Mouse (Mus musculus) liver, embryonic 16.5 days (tissue): ENCODE measurements at regions not wholly inside any gene's neighbourhood (a gene's known extent, or its start where the extent isn't known, plus 50 kb on each side); places are given as distances from the start of the nearest gene placed in this dataset.
"Not testable (repeated sequence)": the region's sequence is repeated elsewhere in the genome, so short reads cannot be mapped to it uniquely, and the experiment has no call there.

Source experiments
- ATAC-seq: fragments of 200-750 bp; cut with Nextera tagmentation; 2 replicates; pipeline ENCODE4 v1.8.0; 2017; ENCODE audit warnings: low read depth, mild to moderate bottlenecking, moderate number of reproducible peaks, moderate library complexity
- H3K27ac ChIP-seq: fragments of 300-500 bp; sonication (generic); 2 replicates; pipeline ENCODE4 v1.5.1; 2014; ENCODE audit warnings: mild to moderate bottlenecking, low read length
- H3K27me3 ChIP-seq: fragments of 300-500 bp; sonication (generic); 2 replicates; pipeline ENCODE4 v1.6.1; 2014; ENCODE audit warnings: low read depth, low read length, mixed read lengths; ENCODE audit not compliant: control insufficient read depth, insufficient read depth
- H3K36me3 ChIP-seq: fragments of 300-500 bp; sonication (generic); 2 replicates; pipeline ENCODE4 v1.6.1; 2014; ENCODE audit warnings: mild to moderate bottlenecking; ENCODE audit not compliant: control insufficient read depth, insufficient read depth
- H3K4me1 ChIP-seq: fragments of 300-500 bp; sonication (generic); 2 replicates; pipeline ENCODE4 v1.6.1; 2014; ENCODE audit warnings: low read depth, low read length, mixed read lengths; ENCODE audit not compliant: control insufficient read depth
- H3K4me2 ChIP-seq: fragments of 300-500 bp; sonication (generic); 2 replicates; pipeline ENCODE4 v1.6.1; 2014; ENCODE audit warnings: low read depth, low read length, mixed read lengths
- H3K4me3 ChIP-seq: fragments of 300-500 bp; sonication (generic); 2 replicates; pipeline ENCODE4 v1.5.1; 2014; ENCODE audit warnings: low read depth, mild to moderate bottlenecking, low read length
- H3K9ac ChIP-seq: fragments of 300-500 bp; sonication (generic); 2 replicates; pipeline ENCODE4 v1.6.1; 2014; ENCODE audit warnings: low read depth, low read length
- H3K9me3 ChIP-seq: fragments of 300-500 bp; sonication (generic); replicated peaks from 2 replicates; pipeline ENCODE4 v1.6.1; 2016; ENCODE audit warnings: low read length; ENCODE audit not compliant: control insufficient read depth
- WGBS: fragments of 180-500 bp; shearing (Covaris S2); extraction: QIAGEN DNeasy Blood & Tissue Kit; methylation state at CpG from one replicate; pipeline ENCODE4 v1.1.7; 2014; ENCODE audit not compliant: insufficient replicate concordance; 5-methylcytosine and 5-hydroxymethylcytosine counted together

GRCm38 (mm10) chr13:115825191-115825590 lies 484.3 kb downstream of the Isl1 start:
- H3K27me3 ChIP-seq = no peaks in the 10 kb centered on the region
- no peak overlapping the region for H3K9ac ChIP-seq
- no peak overlapping the region for H3K27ac ChIP-seq
- no peak for ATAC-seq
- H3K4me3 ChIP-seq = no peak overlapping the region
- H3K36me3 ChIP-seq = no peaks in the 10 kb centered on the region
- 58% methylated on average over 6 of the region's 6 CpGs for WGBS
- H3K4me1 ChIP-seq = no peaks in the 10 kb centered on the region
- no peaks in the 10 kb centered on the region for H3K9me3 ChIP-seq
- H3K4me2 ChIP-seq = no peak overlapping the region

DNA sequence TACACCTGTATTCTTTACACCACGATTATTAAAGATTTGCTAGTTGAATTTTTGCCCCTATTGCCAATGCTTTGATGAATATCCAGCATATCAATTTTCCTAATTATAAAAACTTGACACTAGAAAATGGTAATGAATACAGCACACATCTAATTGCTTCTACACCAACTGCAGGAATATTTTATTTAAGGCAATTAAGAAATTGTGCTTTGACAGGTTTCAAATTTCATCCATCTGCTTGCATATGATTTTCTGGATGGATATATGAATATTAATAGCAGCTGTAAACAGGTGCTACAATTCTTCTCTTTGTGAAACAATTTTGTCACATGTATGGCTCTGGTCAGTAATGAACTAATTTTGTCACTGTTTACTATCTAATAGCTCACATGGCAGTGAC lies 487.0 kb downstream of the Isl1 start:
- H3K4me2 ChIP-seq = no peak overlapping the region
- H3K9ac ChIP-seq = no peak overlapping the region
- WGBS = 40% methylated on average over 1 of the region's 1 CpGs
- H3K9me3 ChIP-seq = no peaks in the 10 kb centered on the region
- H3K36me3 ChIP-seq = no peaks in the 10 kb centered on the region
- ATAC-seq = no peak
- no peaks in the 10 kb centered on the region for H3K27me3 ChIP-seq
- no peaks in the 10 kb centered on the region for H3K4me1 ChIP-seq
- no peak overlapping the region for H3K4me3 ChIP-seq
- no peak overlapping the region for H3K27ac ChIP-seq

DNA sequence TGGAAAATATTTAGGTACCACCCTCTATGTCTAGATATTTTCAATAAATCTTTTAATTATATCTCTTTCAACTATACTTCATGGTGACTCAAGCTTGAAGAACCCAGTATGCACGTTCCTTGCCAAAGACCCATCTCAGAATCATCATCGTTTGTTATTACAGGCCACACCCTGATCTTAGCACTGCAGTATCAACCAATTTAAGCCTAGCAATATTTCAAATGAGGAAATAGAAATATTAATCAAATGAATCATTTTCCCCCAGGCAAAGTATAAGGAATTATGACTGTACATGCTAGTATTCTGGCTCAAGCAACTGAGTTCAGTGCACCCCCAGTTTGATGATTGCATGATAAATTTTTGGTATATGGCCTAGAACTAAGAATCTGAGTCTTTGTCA lies 495.3 kb downstream of the Isl1 start:
- no peak for ATAC-seq
- 62% methylated on average over 2 of the region's 2 CpGs for WGBS
- no peak overlapping the region for H3K27ac ChIP-seq

GRCm38 (mm10) chr13:115799294-115799693 lies 510.2 kb downstream of the Isl1 start:
- Histone ChIP-seq H3K27me3 (no peaks in the 10 kb centered on the region), H3K4me3 (no peak overlapping the region), H3K27ac (no peak overlapping the region), H3K9me3 (no peaks in the 10 kb centered on the region), H3K4me2 (no peak overlapping the region), H3K9ac (no peak overlapping the region), H3K36me3 (no peaks in the 10 kb centered on the region), H3K4me1 (no peaks in the 10 kb centered on the region)
- no peak for ATAC-seq
- 43% methylated on average over 2 of the region's 2 CpGs for WGBS

More for the DNA sequence above, 495.3 kb downstream of the Isl1 start:
- Histone ChIP-seq H3K4me1 (no peaks in the 10 kb centered on the region), H3K36me3 (no peaks in the 10 kb centered on the region), H3K9me3 (no peaks in the 10 kb centered on the region), H3K4me3 (no peak overlapping the region), H3K4me2 (no peak overlapping the region), H3K27me3 (no peaks in the 10 kb centered on the region), H3K9ac (no peak overlapping the region)

- ATAC-seq = no peak
- no peak overlapping the region for H3K27ac ChIP-seq
- no peaks in the 10 kb centered on the region for H3K27me3 ChIP-seq
- no peaks in the 10 kb centered on the region for H3K4me1 ChIP-seq
- WGBS = 65% methylated on average over 7 of the region's 7 CpGs
- H3K4me3 ChIP-seq = no peak overlapping the region
- H3K36me3 ChIP-seq = no peaks in the 10 kb centered on the region
- H3K9ac ChIP-seq = no peak overlapping the region
- H3K4me2 ChIP-seq = no peak overlapping the region
- no peaks in the 10 kb centered on the region for H3K9me3 ChIP-seq
Observed at GRCm38 (mm10) chr13:115751271-115751670, 558.2 kb downstream of the Isl1 start.

- H3K27ac ChIP-seq, H3K36me3 ChIP-seq, H3K9ac ChIP-seq, ATAC-seq, H3K27me3 ChIP-seq, H3K4me1 ChIP-seq, H3K4me2 ChIP-seq, H3K9me3 ChIP-seq, H3K4me3 ChIP-seq: not testable (repeated sequence)
- WGBS = 46% methylated on average over 1 of the region's 1 CpGs
Observed at GRCm38 (mm10) chr13:115742080-115742479, 567.4 kb downstream of the Isl1 start.

DNA sequence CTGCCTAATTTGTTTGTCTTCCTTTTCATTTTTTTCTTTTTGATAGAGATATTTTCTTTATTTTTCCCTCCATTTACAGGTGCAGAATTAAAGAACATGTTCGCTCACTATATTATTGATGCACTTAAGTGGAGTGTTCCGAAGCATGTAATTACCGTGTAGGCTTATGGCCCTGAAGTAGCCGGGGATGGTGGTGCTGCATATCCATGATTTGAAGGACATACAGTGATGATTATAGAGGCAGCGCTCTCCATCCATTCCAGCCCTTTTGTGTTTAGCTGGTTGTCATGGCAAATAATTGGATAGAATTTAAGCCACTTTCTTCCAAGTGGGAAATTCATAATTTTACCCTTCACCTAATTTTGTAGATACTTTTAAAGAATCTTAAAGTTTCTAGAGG lies 581.5 kb downstream of the Isl1 start:
- no peaks in the 10 kb centered on the region for H3K4me1 ChIP-seq
- WGBS = 77% methylated on average over 5 of the region's 5 CpGs
- no peak overlapping the region for H3K27ac ChIP-seq

DNA sequence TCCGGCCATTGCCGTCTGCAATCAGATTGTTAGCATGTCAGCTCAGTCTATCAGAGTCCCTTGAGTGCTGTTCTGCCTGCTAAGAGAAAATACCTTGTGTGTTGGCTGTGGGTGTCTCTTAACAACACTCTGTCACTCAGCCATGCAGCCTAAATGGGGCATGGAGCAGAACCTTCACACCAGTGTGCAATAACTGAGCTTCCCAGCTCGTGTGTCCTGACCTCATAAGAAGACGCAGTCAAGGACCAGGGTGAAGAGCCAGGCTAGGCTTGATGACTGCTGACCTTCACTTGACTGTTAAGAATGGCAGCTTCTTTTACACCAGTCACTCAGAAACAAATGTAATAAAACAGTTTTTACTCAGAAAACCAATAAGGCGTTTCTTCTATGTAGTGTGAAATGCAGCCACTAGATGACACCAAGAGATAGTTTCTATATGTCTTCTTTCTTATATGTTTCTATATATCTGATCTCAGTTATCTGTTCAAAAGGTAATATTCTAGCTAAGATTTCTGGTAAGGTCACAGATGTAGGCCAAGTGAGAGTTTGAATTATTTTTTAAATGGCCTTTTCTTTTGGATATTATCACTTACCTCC lies 584.0 kb downstream of the Isl1 start:
- Histone ChIP-seq H3K9ac (no peak overlapping the region), H3K36me3 (no peaks in the 10 kb centered on the region), H3K4me3 (no peak overlapping the region), H3K27ac (no peak overlapping the region), H3K27me3 (no peaks in the 10 kb centered on the region), H3K4me2 (no peak overlapping the region), H3K9me3 (no peaks in the 10 kb centered on the region), H3K4me1 (no peaks in the 10 kb centered on the region)
- WGBS = 64% methylated on average over 5 of the region's 5 CpGs
- ATAC-seq = no peak

More for the DNA sequence above, 581.5 kb downstream of the Isl1 start:
- Histone ChIP-seq H3K27me3 (no peaks in the 10 kb centered on the region), H3K4me2 (no peak overlapping the region), H3K4me3 (no peak overlapping the region), H3K9ac (no peak overlapping the region), H3K36me3 (no peaks in the 10 kb centered on the region), H3K9me3 (no peaks in the 10 kb centered on the region)
- no peak for ATAC-seq

DNA sequence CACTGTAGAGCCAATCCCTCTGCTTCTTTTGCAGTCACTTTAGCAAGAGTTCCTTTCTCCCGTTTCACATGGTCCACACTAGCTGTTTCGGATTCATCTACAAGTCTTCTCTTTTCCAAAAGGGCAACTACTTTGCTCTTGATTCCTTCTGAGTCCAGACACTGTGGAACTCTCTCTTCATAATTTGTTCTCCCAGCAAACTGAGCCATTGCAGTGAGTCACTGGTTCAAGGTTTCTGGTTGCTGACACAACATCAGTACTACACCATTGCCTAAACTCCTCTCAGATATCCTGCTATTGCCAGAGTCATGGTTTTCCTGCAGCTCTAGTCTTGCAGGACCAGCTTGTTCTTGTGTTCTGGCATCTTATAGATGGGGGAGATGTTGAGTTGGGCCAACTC lies 590.2 kb downstream of the Isl1 start:
- no peak overlapping the region for H3K4me3 ChIP-seq
- no peaks in the 10 kb centered on the region for H3K4me1 ChIP-seq
- no peaks in the 10 kb centered on the region for H3K27me3 ChIP-seq
- H3K27ac ChIP-seq = no peak overlapping the region
- WGBS = 55% methylated on average over 2 of the region's 2 CpGs
- H3K9ac ChIP-seq = no peak overlapping the region
- H3K4me2 ChIP-seq = no peak overlapping the region
- no peaks in the 10 kb centered on the region for H3K9me3 ChIP-seq
- no peaks in the 10 kb centered on the region for H3K36me3 ChIP-seq
- ATAC-seq = no peak
